Mouse (Mus musculus) naive thymus-derived CD4-positive, alpha-beta T cell, adult 2 months (primary cell): Measurements from ENCODE around the gene Gbf1.
A peak's percentile ranks its signal among the peaks of the same experiment; 100 is the strongest.

Source experiments
- DNase-seq: peaks from one replicate; pipeline ENCODE4 v3.0.0-alpha.2; 2011; ENCODE audit warnings: low read depth

The Gbf1 gene

GRCm38 (mm10) chr19:46302551-46302950, 150.2 kb downstream of the Gbf1 start:
- DNase-seq: no peak

- peak; percentile 13 for DNase-seq
Measured at GRCm38 (mm10) chr19:46303251-46304215, 151.2 kb downstream of the Gbf1 start.

GRCm38 (mm10) chr19:46304216-46304841, 152.0 kb downstream of the Gbf1 start, which contains the start of gene Nfkb2:
Nfkb2 (plus strand) TSS chr19:46304320.
- peak; percentile 93 for DNase-seq

- DNase-seq: no peak
Measured at GRCm38 (mm10) chr19:46304908-46305333, 152.6 kb downstream of the Gbf1 start.

GRCm38 (mm10) chr19:46305432-46306267, 153.3 kb downstream of the Gbf1 start:
- peak; percentile 96 for DNase-seq

GRCm38 (mm10) chr19:46306268-46306610, 153.9 kb downstream of the Gbf1 start:
- no peak for DNase-seq

- peak; percentile 19 for DNase-seq
Measured at GRCm38 (mm10) chr19:46306751-46307289, 154.5 kb downstream of the Gbf1 start.

- DNase-seq: peak; percentile 26
Measured at GRCm38 (mm10) chr19:46307781-46308180, 155.5 kb downstream of the Gbf1 start.

GRCm38 (mm10) chr19:46308303-46308702, 156.0 kb downstream of the Gbf1 start:
- DNase-seq: peak; percentile 34

- peak; percentile 91 for DNase-seq
Measured at GRCm38 (mm10) chr19:46308706-46309435, 156.6 kb downstream of the Gbf1 start.

GRCm38 (mm10) chr19:46309651-46310305, 157.5 kb downstream of the Gbf1 start:
- peak; percentile 11 for DNase-seq

- peak; percentile 5 for DNase-seq
Measured at GRCm38 (mm10) chr19:46310312-46310865, 158.1 kb downstream of the Gbf1 start.

GRCm38 (mm10) chr19:46311341-46311740, 159.0 kb downstream of the Gbf1 start:
- peak; percentile 14 for DNase-seq

GRCm38 (mm10) chr19:46312566-46312965, 160.3 kb downstream of the Gbf1 start:
- peak; percentile 3 for DNase-seq

GRCm38 (mm10) chr19:46313116-46313515, 160.8 kb downstream of the Gbf1 start:
- DNase-seq: no peak

- peak; percentile 6 for DNase-seq
Measured at GRCm38 (mm10) chr19:46313591-46313990, 161.3 kb downstream of the Gbf1 start.

- DNase-seq: peak; percentile 28
Measured at GRCm38 (mm10) chr19:46314151-46314601, 161.9 kb downstream of the Gbf1 start.

GRCm38 (mm10) chr19:46314872-46315742, 162.8 kb downstream of the Gbf1 start:
- DNase-seq: peak; percentile 27
